Mouse (Mus musculus) cerebellum, adult 9-10 months (tissue): ENCODE results near the gene Gm28047.

Experiments
- DNase-seq: peaks from one replicate; pipeline ENCODE4 v3.0.0; 2022

Gm28047 gene

GRCm38 (mm10) chr15:102512471-102512870 lies 112.4 kb downstream of the Gm28047 start:
- DNase-seq: no peak

DNA sequence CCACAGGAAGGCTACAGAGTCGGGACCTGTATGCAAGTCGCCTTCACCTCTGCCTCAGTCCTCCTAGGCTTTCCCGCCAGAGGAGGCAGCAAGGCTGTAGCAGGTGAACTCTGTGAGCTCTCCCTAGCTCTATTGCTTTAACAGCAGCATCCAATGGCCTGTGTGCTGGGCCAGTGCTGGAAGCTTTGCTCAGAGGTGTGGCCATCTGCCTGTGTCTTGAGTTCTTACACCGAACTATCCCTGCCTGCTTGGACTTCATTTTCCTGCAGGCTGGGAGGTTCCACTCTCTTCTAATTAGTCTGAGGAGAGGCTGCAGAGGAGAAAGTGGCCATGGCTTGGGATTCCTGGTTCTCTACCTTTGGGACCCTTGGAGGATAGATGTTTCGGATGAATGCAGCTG lies 112.9 kb downstream of the Gm28047 start:
- DNase-seq: no peak

- no peak for DNase-seq
Measured at GRCm38 (mm10) chr15:102511285-102511833, 113.5 kb downstream of the Gm28047 start.

DNA sequence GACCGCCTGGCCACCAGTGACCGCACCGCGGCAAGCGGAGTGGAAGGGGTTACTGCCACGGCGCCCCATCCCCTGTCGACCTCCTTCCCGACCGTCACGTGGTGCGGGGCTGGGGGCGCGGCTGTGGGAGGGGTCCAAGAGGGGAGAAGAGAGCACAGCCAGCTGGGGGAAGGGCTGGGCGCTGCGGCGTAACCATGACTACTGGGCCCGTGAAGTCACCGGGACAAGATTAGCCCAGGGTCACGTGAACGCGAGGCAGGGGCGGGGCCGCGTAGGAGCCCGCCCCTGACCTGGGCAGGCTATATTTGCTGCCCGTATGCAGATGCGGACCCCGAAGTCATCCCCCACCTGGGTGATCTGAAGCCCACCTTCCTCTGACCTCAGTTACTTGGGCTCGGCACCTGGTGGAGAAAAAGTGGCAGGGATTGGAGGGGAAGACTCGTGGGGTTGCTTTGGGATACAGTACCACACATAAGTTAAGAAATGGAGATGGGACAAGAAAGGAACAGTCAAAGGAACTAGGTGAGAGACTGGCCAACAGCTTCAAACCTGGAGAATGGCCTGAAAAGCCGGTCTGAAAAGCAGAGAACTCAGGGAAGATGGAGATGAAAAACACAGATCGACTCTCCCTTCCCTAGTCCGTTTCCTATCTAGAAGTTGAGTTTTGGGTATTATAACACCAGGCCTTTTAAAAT lies 114.1 kb downstream of the Gm28047 start:
- peak; percentile 78 for DNase-seq

- peak; percentile 47 for DNase-seq
Measured at GRCm38 (mm10) chr15:102510110-102510509, 114.8 kb downstream of the Gm28047 start.

- DNase-seq: peak; percentile 18
Measured at GRCm38 (mm10) chr15:102508336-102508735, 116.5 kb downstream of the Gm28047 start.

DNA sequence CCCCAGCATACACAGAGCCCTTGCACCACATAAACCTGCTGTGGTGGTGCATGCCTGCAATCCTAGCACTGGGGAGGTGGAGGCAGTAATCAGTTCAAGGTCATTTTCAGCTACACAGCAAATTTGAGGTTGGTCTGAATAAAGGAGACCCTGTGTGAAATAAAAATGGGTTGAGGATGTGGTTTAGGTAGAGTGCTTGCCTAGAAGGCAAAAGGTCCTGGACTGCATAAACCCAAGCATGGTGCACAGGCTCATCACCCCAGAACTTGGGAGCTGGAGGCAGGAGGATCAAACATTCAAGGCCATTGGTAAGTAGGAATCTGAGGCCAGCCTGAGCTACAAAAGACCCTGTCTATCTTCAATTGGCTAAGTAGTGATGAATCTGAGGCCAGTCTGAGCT lies 117.3 kb downstream of the Gm28047 start:
- no peak for DNase-seq

DNA sequence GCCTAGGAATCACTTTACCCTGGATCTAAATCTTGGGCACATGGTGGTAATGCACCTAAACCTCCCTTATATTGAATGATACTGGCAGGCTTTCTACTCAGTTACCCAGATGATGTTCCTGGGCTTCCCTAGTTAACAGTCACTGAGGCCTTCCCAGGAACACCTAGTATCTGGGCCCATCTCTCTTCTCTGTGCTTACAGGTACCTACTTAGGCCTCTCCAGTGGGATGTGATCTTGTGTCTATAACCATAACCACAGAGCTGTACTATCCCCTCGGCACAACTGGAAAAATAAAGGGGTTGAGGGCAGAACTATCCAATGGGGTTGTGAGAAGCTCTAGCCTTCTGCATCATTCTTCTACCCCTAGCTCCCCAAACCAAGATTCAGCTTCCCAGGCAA lies 118.0 kb downstream of the Gm28047 start:
- DNase-seq: no peak

DNA sequence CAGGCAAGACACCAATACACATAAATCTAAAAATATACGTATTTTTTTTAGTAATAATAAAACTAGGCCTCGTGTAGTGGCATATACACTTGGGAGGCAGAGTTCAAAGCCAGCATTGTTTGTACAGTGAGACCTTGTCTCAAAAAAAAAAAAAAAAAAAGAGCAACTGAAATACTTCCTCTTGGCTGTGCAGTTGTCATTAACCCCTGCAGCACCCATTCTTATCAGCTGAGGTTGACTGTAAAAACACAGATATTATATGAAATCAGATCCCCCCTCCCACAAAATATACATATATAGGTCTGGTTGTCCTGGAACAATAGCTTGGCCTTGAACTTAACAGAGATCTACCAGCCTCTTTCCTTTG lies 118.4 kb downstream of the Gm28047 start:
- DNase-seq: no peak

DNA sequence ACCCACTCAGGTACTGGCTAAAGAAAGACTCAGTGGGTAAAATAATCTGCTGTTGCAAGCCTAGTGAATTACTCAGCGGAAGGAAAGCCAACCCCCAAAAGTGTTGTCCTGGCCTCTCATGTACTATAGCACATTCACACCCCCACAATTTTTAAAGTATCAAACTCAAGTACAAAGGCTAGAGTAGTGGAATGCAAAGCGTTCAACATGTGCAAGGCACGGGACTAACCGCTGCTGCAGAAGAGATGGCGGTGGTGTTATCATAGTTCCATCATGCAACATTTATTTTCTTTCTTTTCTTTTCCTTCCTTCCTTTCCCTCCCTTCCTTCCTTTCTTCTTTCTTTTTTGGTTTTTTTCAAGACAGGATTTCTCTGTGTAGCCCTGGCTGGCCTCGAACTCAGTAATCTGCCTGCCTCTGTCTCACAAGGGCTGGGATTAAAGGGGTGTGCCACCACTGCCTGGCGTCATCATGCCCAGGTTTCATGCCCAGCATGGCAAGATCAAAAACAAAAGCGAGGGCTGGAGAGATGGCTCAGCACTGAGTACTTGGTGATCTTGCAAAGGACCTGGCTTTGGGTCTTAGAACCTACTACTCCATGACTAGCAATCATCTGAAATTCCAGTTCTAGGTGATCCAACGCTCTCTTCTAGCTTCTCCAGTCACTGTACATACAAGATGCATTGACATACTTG lies 119.0 kb downstream of the Gm28047 start:
- DNase-seq: no peak

GRCm38 (mm10) chr15:102505073-102505769 lies 119.6 kb downstream of the Gm28047 start:
- DNase-seq: peak; percentile 22

DNA sequence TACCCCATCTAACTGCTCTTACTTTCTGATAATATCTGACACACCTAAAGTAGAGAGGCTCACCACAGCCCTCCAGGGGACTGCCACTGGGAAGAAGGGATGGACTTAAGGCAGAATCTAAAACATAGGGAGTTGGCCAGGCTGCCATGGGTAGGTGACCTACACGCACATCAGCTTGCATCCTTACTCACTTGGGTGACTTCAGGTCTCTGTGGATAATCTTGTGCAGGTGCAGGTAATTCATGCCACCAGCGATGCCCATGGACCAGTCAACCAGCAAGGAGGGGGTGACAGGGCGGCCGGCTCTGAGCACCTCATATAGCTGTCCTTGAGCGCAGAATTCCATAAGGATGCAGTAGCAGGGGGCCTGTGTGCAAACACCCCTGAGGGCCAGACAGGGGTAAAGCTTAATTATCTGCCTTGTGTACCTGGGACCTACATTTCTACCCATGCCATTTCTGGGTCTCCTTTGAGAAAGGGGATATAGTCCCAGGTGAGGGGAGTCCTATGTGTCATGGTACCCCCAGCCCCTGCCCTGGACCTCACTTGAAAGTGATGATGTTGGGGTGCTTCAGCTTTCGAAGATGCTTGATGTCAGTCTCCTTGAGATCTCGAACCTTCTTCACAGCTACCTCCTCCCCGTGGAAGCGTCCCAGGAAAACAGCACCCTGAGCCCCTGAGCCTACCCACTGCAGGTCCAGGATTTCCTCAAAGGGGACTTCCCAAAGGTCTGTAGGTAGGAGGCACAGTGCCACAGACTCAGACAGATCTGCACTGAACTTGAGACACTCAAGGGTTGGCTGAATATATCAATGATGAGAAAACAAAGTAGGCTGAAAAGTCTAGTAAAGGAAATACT lies 120.7 kb downstream of the Gm28047 start:
- DNase-seq: peak; percentile 20

GRCm38 (mm10) chr15:102503447-102503846 lies 121.4 kb downstream of the Gm28047 start, which contains the start of gene Gm10337:
TSS of gene Gm10337 (plus strand) at chr15:102503722.
- no peak for DNase-seq

GRCm38 (mm10) chr15:102502254-102502840 lies 122.5 kb downstream of the Gm28047 start:
- peak; percentile 24 for DNase-seq

DNA sequence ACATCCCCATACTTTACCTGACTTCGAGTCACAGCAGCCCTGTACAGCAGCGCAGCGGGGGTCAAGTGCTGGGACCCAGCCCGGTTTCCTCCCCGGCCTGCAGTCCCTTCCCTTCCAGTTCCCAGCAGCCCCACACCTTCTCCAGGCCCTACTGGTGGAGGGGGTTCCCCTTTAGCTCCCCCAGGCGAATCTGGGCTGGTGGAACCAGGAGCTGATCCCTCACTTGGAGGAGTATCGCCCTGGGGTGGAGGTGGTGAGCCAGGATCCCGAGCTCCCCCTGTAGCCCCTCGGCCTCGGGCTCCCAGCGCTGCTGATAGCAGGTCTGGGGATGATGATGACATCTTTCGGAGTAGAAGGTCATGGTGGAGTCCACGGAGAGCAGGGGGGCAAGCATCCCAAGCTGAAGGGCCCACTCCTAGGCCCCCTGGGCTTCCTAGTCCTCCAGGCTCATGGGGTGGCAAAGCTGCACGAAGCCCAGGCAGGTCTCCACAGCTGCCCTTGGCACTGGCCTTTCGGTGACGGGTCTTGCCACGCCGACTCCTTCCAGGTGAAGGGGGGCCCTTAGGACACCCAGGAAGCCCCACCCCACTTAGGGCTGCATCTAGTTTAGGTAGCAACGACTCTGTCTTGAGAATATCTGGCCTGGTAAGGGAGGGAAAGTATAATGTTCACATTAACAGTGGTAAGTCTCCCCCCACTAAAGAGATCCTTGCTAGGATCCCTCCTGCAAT lies 123.6 kb downstream of the Gm28047 start:
- no peak for DNase-seq

DNA sequence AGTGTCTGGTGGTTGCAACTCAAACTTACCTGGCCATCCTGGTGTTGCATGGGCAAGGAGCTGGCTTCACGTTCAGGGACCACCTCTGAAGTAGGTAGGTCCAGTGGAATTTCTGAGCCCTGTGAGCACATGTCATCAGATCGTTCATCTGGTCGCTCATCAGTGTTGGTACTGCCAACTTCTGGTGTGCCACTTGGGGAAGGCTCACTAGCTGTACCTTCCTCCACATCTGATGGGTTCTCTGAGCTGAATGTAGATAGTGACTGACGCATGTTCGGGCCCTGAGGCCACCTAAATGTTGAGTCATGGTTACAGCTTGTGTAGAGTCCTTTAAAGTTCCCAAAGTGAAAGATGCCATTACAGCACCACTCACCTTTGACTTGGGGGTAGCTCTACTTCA lies 124.4 kb downstream of the Gm28047 start:
- DNase-seq: no peak

DNA sequence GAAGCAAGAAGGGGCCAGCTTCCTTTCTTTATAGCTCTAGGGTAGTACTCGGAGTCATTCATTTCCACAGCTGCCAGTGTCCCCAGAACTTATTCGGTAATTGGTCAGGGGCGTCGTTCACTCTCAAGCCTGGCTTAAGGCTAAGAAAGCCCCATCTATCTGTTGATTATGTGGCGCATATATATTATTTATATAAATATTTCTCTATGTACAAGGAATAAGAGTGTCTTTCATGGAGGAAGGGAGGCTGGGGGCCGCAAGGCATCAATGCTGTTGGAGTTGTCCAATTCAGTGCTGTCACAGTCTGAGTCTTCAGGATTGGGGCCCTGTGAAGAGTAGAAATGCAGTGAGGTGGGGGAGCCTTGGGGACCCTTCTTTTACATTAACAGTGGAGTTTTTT lies 125.0 kb downstream of the Gm28047 start:
- DNase-seq: peak; percentile 14

GRCm38 (mm10) chr15:102499370-102499769 lies 125.5 kb downstream of the Gm28047 start:
- DNase-seq: peak; percentile 26

DNA sequence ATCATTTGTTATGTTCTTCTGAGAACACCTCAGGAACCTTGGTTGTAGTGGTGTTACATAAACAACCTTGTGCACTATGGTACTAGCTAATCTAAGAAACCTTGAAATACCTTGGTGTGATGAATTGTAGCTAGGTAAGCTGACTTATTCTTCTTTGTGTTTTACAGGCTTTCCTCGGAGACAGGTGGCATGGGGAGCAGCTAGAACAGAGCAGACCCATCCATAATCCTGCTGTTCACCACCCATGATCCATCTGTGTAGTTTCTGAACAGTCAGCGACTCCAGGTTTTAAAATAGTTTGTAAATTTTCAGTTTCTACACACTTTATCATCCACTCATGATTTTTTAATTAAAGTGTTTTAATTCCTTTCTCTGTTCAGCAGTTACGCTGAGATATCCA lies 126.5 kb downstream of the Gm28047 start:
- DNase-seq: no peak

DNA sequence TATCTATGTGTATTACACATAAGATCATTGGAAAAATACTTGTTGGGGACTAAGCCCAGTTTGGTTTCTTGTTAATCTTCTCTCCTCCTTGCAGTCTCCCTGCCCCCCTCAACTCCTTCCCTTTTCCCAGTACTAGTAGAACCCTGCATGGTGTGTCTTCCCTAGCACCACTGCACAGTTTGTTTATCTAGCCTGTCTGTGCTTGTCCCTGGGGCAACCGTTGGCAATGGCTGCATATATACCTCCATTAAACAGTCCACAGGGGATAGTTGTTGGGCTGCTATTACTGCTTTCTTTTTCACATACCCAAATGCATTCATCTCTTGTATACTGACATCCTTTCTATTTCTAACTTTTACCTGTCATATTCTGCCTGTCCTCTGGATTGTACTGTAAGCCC lies 137.2 kb downstream of the Gm28047 start:
- DNase-seq: no peak

- no peak for DNase-seq
Measured at GRCm38 (mm10) chr15:102485853-102486252, 139.0 kb downstream of the Gm28047 start.

GRCm38 (mm10) chr15:102483136-102483535 lies 141.7 kb downstream of the Gm28047 start:
- DNase-seq: no peak
